Mouse (Mus musculus) left cerebral cortex, adult 18-20 months (tissue): ENCODE measurements around the gene Hmgxb4. TPM values are rescaled to one million over a fixed set of nuclear protein-coding genes. Genes with fewer than 3 reads are reported as not detected.

Experiments used
- DNase-seq, 2 experiments: peaks; one replicate each; pipeline ENCODE4 v3.0.0; 2021 to 2022; ENCODE audit warnings: low spot score in 2 of 2, mixed read lengths in 1 of 2
- total RNA-seq, 2 experiments: library from RNA; stranded (reverse); gene quantifications; 2 replicates each; pipeline ENCODE4 v1.2.3; 2021

Hmgxb4 gene
- total RNA-seq, 2 experiments from 2014 or later = 23.2 to 26.1 TPM

DNA sequence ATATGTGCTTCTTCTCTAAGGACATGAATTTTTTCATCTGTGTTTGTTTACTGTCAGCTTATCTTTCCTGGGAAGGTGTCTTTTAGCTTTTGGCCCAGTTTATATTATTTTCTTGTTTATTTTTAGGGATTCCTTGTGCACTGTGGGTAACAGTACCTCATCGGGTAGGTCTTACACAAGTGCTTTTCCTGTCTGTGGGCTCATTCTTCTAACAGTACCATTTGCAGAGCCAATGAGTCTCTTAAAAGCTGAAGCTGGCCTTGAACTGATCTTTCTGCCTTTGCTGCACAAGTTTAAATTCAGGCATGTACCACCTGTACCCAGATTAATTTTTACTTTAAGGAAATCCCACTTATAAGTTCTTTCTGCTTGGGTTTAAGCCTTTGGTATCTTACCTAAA is 23.3 kb downstream of the Hmgxb4 start:
- no peak for DNase-seq

DNA sequence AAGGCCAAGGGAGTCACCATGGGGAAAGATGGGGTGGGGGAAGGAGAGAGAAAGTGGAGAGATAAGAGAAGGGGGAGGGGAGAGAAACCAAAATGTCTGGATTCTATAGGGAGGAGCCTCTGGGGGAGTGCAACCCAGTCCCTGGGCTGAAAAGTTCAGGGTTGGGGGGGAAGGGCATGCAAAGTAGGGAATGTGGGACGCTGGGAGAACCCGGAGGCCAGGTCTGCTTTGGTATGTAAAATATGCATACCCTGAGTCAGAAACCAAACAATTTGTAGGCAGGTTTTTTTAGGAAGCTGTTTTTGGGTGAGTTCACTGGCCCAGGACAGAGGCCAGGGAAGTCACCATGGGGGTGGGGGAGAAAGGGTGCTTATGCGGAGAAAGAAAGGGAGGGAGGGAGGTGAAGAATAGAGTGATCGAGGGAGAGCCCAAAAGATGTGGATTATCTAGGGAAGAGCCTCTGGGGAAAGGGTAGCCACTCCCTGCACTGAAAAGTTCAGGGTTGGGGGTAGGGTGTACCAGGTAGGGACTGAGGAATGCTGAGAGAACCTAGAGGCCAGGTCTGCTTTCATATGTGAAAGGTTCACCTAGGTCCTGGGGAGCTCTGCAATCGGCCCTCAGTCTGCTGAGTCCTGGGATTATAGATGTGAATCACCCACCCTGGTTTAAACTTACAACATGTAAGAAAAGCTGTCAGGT is 25.3 kb downstream of the Hmgxb4 start:
- DNase-seq = no peak

DNA sequence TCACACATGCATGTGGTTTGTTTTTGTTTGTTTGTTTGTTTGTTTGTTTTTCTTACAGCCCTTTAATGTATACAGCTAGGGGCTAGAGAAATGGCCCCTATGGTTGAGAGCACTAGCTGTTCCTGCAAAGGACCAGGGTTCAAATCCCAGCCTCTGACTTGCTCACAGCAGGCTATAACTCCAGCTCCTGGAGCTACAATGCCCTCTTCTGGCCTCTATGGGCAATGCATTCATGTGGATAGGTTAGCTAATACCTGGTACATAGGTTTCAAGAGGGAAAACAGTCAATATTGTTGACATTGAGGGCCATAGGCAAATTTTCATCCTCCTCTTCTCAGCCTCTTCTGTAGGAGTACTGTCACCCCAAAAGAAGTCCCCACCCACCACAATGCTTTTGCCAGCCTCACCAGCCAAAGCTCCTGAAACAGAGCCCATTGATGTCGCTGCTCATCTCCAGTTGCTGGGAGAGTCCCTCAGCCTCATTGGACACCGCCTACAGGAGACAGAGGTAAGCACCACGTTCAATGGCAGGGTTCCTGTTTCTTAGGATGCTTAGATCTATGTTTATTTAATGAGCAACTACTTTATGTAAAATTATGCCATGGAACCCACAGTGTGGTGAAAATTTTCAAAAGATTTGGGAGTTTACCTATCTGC is 30.6 kb downstream of the Hmgxb4 start:
- DNase-seq = no peak

DNA sequence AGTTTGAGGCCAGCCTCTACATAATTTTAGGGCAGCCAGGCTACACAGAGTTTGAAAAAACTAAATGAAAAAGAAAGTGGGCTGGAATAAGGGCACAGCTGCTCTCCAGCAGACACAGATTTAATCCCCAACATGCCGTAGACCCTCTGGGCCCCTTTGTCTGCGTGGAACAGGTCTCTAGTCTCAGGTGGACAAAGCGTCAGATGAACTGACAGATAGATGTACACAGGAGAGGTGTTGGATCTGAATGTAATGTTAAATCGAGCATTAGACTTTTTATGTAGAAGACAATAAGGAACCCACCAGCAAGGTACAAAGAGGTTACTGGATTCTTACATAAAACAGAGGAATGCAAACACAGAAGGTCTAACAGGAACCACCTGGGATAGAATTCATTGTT is 32.7 kb downstream of the Hmgxb4 start:
- no peak for DNase-seq

DNA sequence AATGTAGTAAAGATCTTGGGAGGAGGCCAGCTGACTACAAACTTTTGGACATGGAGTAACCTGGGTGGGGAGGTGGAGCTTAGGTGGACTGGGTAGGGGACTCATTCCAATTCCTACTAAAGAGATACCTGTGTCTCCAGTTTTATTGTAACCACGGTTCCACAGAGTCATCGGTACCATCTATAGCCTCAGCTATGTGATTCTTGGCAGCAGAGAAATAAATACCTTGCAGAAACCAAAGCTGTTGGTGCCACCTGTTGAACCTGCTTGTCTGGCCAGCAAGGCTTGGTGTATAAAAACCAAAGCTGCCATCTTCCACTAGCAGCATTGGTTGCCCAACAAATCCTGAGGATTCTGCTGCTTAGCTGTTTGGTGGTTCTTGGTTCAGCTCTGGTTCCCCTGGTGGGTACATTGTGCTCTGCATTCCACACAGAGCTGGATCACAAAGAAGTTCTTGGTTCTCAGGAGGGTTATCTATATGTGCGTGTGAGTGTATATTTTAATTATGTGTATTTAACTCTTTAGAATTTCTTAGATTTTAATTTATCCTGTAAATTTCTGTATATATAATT is 37.4 kb downstream of the Hmgxb4 start:
- no peak for DNase-seq

DNA sequence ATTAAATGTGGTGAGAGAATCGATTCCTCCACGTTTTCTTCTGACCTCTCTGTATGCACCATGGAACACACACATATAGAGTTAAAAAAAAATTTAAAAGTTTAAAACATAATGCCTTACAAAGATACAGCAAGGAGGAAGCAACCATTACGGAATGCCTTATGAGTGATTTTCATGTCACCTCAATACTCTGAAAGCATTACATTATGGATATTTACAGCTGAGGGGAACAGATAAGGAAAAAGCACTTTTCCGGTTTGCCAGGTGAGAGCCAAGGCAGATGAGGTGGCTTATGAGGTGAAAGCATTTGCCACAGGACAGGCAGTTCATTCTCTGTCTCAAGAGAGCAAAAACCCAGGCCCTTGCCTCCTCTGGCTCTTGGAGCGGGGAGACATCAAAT is 39.8 kb downstream of the Hmgxb4 start:
- DNase-seq = no peak

DNA sequence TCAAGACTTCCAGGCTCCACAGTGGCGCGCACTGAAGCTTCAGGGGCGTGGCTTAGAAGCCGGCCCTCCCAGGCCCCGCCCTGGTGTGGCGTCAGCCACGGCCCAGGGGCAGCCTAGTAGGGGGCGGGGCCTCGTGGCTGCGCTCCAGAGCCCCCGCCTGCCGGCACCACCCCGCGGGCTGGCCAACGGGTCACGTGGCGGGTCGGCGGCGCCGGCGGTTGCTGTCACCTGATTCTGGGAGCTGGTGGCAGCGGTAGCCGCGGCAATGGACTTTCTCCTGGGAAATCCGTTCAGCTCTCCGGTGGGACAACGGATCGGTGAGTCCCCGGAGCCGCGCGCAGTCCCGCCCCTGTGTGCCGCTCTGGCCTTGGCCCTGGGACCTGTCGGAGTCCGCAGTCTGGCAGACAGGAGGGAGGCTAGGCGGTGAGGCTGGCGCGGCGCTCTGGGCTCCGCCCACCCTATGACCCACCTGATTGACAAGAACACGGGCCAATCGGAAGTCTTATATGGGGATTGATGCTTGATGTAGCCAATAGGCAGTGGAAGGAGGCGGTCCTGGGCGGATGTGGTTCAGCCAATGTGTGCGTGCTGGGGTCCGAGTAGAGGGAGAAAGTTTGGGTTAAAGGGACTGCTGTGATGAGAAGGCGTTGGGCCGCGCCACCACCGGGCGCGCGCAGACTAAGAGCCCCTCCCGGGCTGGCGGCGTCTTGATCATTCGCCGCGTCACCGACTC is 40.5 kb downstream of the Hmgxb4 start, which contains the start of gene Tom1:
Gene Tom1 (plus strand): TSS at position 195 of the 733 bp plus-strand sequence.
- DNase-seq = peak; percentile 98 to 99

DNA sequence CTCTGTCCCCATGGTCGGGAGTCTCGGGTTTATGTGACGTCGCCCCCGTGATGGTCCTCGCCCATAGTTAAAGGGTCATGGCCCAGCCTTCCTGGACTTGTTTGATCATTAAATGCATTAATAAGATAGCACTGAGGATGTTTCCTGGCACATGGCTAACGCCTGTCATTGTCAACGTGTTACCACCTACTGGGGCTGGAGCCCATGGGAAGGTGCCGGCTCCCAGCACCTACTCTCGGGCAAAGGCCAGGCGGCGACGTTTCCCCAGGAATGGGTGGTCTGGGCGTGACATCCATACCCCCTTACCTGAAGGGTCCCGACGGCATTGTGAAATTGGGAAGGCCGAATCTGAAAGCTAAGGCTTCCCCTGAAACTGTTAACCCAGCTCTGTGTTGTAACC is 41.1 kb downstream of the Hmgxb4 start:
- no peak for DNase-seq

DNA sequence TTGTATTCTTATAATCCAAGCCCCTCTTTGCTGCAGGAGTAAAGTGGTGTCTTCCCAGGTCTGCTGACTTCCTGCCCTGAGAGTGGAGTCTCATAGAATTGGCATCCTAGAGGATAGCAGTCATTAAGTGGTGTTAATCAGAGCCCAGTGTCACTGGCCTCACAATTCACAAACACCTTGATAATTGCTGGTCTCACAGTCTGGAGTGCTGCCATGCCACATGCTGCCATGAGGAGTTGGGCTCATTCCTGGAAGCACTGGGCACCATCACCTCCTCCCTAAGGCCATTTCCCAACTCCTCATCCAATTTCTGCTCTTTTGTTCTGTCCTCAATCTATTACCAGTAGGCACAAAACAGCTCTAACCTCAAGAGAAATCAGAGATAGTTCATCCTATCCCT is 42.5 kb downstream of the Hmgxb4 start:
- DNase-seq = no peak

DNA sequence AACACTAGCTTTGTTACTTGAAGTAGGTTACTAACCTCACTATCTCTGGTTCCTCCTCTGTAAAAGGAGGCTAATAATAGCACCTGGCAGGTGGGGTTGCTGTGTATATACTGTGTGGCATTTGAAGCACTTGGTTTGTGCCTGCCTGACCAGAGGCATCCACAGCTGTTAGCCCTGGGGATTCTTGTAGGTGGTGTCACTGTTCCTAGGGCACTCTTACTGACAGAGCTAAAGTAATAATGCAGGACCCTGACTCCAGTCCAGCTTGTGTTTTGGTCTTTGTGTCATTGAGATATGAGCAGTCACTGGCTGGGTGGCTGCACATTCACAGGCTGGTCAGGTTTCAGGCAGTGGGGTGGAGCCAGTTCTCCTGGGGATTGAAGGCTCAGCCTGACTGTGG is 45.3 kb downstream of the Hmgxb4 start:
- DNase-seq = no peak

DNA sequence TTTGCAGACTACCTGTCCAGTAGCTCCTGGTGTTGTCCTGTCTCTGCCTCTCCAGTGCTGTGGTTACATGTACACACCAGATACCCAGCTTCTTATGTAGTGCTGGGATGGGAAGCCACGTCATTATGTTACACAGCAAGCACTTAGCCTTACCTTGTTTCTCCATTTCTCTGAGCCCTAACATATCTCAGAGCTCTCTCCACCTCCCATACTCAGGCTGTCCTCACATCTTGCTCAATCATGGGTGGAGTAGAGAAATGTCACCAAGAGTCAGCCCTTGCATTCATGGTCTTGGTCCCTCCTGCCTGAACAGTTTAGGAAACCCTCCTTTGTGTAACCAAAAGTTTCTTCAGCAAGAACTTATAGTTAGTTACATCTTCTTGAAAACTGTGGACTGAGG is 46.6 kb downstream of the Hmgxb4 start:
- DNase-seq = no peak

DNA sequence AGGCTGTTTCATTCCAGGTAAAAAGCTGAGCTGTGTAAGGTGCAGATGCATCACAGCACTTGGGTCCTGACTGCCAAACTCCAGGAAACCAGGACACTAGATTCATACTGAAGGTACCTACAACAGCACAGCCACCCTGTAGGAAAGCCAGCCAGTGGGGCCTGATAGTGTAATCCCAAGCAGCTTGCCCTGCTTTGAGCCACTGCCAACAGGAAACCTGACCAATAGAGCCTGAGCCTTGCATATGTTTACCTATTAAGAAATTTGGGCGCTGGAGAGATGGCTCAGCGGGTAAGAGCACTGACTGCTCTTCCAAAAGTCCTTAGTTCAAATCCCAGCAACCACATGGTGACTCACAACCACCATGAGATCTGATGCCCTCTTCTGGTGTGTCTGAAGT is 49.0 kb downstream of the Hmgxb4 start:
- no peak for DNase-seq

DNA sequence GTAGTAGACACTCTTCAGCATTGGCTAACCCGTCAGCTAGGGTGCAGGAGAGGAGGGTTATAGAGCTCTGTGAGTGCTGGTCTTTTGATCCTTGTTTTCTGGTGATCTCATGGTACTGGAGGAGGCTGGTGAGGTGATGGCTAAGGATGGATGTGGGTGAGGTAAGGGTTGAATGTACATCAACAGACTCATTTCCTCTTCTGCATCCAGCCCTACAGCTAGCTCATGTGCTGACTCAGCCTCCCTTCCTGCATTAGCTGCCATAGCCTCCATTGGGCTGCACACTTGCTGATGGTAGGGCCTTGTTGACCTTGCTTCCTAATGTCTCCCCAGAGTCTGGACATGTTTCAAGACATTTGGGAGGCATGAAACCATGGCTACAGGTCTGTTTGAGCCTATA is 49.8 kb downstream of the Hmgxb4 start:
- no peak for DNase-seq

DNA sequence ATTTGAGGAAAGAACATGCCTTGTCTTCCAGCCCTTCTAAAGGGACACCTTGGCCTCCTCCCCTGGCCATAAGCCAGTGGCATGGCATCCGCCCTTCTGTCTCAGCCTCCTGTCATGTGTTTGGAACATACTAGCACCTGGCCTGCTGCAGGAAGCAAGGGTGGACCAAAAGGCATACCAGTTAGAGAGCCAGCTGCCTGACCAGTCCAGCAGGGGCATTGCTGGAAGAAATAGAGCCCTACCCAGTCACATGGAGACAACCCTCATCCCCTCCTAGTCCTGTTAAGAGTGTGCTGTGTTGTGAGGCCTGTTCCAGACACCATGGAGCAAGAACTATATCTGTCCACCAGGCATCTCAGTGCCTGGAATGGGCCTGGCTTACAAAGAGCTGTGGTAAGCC is 53.1 kb downstream of the Hmgxb4 start:
- no peak for DNase-seq

DNA sequence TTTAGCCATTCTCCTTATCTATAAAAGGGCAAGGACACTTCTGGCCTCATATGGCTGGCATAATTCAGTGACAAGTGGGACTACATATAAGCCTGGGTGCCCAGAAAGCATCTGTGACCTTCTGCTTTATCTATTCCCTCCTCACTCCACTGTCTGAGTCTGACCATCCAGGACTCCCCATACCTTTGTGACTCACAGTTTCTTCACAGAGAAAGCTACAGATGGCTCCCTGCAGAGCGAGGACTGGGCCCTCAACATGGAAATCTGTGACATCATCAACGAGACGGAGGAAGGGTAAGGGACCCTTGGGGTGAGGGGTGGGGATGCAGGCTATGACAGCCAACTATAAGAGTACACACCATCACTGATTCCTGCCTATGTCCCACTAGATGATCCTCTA is 54.6 kb downstream of the Hmgxb4 start:
- no peak for DNase-seq

DNA sequence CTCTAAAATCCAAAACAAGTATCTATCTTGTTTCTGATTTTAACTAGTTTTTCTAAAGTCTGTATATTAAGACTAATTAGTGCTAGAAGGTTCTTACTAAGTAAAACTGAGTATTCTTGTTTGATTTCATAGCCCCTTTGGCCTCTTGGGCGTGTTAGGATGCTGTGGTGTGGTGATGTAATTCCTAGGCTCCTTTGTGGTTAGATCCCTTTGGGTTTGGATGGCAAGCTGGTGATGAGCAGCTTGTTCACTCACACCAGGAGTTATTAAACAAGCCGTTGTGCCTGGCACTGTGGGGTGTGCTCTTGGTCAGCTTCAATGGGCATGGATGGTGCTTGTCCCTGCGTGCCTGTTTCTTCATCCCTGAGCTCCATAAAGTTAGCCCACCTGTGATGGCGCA is 60.2 kb downstream of the Hmgxb4 start:
- DNase-seq = no peak

DNA sequence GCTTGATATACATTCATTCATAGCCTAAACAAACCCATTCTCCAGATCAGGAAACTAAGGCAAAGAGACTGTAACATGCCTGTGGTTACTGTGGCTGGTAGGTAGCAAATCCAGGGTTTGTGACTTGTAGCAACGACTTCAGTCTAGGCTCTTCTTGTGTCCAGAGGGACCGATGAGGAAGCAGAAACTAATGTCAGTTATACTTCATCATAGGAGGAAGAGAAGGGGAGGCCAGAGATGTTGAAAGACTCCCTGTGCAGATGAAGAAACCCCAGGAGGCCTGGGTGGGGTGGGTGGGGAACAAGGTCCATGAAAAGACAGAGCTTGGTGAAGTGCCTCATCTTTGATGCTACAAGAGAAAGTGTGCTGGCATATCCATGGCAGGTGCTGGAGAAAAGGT is 62.5 kb downstream of the Hmgxb4 start:
- no peak for DNase-seq

DNA sequence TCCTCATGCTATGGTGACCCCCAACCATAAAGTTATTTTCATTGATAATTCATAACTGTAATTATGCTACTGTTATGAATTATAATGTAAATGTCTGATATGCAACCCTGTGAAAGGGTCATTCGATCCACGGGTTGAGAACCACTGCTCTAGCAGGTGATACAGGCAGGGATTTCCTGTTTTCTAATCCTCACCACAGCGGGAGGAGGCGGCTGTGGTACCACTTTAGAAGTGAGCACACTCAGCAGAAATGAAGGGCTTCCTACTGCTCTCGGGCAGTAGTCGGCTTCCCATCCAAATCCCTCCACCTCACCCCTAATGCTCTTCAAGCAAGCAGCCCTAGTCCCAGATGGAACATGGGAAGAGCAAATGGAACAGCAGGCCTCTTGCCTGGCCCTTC is 66.9 kb downstream of the Hmgxb4 start:
- DNase-seq = no peak

DNA sequence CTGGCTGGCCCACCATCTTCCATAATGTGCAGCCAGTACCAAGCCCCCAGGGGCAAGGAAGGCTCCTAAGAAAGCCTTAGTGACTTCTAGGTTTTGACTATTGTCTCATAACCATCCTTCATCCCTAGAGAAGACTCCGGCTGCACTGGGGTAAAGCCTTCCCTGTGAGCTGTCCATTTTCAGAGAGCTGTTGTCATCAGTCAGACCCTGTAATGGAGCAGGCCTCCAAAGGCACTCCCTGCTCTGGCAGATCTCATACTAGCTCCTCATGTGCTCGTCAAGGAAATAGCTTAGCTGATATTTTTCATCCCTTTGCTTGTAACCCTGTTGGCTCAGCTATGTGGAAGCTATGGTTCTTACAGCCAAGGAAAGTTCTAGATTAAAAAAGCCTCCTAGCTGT is 67.7 kb downstream of the Hmgxb4 start:
- DNase-seq = no peak

DNA sequence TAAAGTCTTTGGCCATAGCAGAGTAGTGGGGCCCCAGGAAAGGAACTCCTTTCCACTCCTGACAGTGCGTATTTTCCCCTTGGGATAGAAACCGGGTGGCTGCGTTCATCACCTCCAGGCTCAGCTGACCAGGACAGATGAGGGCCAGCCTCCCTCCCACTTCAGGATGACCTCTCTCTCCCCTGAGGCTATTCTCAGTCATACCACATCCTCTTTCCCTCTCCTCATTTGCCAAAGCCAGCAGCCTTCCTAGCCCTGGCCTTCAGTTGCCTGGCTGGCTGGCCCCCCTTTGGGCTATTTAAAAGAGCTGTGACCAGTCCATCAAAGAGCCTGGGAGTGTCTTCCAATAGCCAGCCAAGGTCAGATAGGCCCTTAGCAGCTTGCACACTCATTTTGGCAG is 70.1 kb downstream of the Hmgxb4 start:
- no peak for DNase-seq

DNA sequence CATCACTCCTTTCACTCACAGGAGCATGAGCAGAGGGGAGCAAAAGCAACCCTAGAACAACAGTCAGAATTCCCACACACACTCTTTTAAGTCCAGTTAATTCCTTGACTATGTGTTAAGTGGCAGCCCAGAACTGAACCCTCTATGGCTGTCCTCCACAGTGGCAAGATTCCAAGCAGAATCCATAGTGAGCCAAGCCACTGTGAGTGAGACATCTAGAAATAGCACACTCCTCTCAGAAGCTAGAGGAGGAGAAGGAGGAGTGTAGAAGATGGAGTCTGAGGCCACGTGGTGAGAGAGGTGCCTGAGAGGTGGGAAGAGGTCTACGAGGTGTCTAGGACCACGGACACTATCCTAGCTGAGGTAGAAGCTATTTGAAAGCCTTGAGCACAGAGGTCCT is 71.6 kb downstream of the Hmgxb4 start:
- peak in 1 of 2 experiments; percentile 32 for DNase-seq

DNA sequence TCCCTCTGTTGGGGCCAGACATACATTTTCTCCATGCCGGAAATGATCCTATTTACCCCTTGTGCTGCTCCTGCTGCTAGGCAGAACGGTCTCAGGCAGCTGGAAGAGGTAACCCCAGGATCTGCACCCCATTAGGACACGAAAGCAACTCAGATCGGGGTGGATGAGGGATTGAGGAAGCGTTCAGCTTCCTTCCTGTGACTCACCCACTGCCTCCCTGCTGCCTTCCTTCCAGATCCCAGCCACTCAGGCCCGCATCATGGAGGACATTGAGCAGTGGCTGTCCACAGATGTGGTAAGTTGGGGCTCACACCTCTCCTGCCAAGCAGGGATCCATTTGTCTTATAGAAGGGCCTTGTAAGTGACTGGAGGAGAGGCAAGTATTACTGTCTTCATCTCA is 74.1 kb downstream of the Hmgxb4 start:
- no peak for DNase-seq
